Mouse (Mus musculus): ENCODE results near the gene Pepd.
A peak's percentile ranks its signal among the peaks of the same experiment; 100 is the strongest.

Pepd gene

GRCm38 (mm10) chr7:34987258-34987657 lies 75.1 kb downstream of the Pepd start:
- H3K4me1 ChIP-seq (replicated peaks; ENCODE audit: low read depth, low read length): peaks cover 15% of the 10 kb centered on the region
- peaks cover 25% of the 10 kb centered on the region for H3K36me3 ChIP-seq (ENCODE audit: insufficient read depth, low read length)
- no peak overlapping the region for H3K4me3 ChIP-seq (replicated peaks; ENCODE audit: low read length)
- no peaks in the 10 kb centered on the region for H3K27me3 ChIP-seq (ENCODE audit: insufficient read depth, low read length)
- peaks cover 21% of the 10 kb centered on the region for H3K9me3 ChIP-seq (ENCODE audit: low read length)
- TF ChIP-seq NANOG (IDR thresholded peaks at IDR 0.05; ENCODE audit: borderline replicate concordance, low read length): no peak
- TF ChIP-seq POU5F1 (IDR thresholded peaks at IDR 0.05; ENCODE audit: borderline replicate concordance, low read length): no peak
- TF ChIP-seq CTCF (conservative IDR thresholded peaks at IDR 0.05; ENCODE audit: low read length): no peak

- H3K9me3 ChIP-seq (ENCODE audit: low read length): peaks cover 21% of the 10 kb centered on the region
- H3K36me3 ChIP-seq (ENCODE audit: insufficient read depth, low read length): peaks cover 18% of the 10 kb centered on the region
- H3K27me3 ChIP-seq (ENCODE audit: insufficient read depth, low read length): no peaks in the 10 kb centered on the region
- peaks cover 15% of the 10 kb centered on the region for H3K4me1 ChIP-seq (replicated peaks; ENCODE audit: low read depth, low read length)
- no peak for TF ChIP-seq POU5F1 (IDR thresholded peaks at IDR 0.05; ENCODE audit: borderline replicate concordance, low read length)
- no peak for TF ChIP-seq CTCF (conservative IDR thresholded peaks at IDR 0.05; ENCODE audit: low read length)
- no peak for TF ChIP-seq NANOG (IDR thresholded peaks at IDR 0.05; ENCODE audit: borderline replicate concordance, low read length)
- no peak overlapping the region for H3K4me3 ChIP-seq (replicated peaks; ENCODE audit: low read length)
Observed at GRCm38 (mm10) chr7:34988488-34988887, 76.3 kb downstream of the Pepd start.

GRCm38 (mm10) chr7:34991731-34992246 lies 79.6 kb downstream of the Pepd start:
- Histone ChIP-seq H3K36me3 (ENCODE audit: insufficient read depth, low read length) (peaks cover 20% of the 10 kb centered on the region), H3K4me3 (replicated peaks; ENCODE audit: low read length) (no peak overlapping the region), H3K27me3 (ENCODE audit: insufficient read depth, low read length) (no peaks in the 10 kb centered on the region), H3K4me1 (replicated peaks; ENCODE audit: low read depth, low read length) (0 out of 2 replicates have a peak, but pooled peaks cover 5% of the 10 kb centered on the region), H3K9me3 (ENCODE audit: low read length) (peaks cover 21% of the 10 kb centered on the region)
- TF ChIP-seq CTCF (conservative IDR thresholded peaks at IDR 0.05; ENCODE audit: low read length): no peak
- no peak for TF ChIP-seq POU5F1 (IDR thresholded peaks at IDR 0.05; ENCODE audit: borderline replicate concordance, low read length)
- no peak for TF ChIP-seq NANOG (IDR thresholded peaks at IDR 0.05; ENCODE audit: borderline replicate concordance, low read length)

- Histone ChIP-seq H3K4me3 (replicated peaks; ENCODE audit: low read length) (no peak overlapping the region), H3K27me3 (ENCODE audit: insufficient read depth, low read length) (no peaks in the 10 kb centered on the region), H3K36me3 (ENCODE audit: insufficient read depth, low read length) (peaks cover 24% of the 10 kb centered on the region), H3K9me3 (ENCODE audit: low read length) (peaks cover 21% of the 10 kb centered on the region), H3K4me1 (replicated peaks; ENCODE audit: low read depth, low read length) (0 out of 2 replicates have a peak, but pooled peaks cover 5% of the 10 kb centered on the region)
- TF ChIP-seq NANOG (IDR thresholded peaks at IDR 0.05; ENCODE audit: borderline replicate concordance, low read length) (no peak), POU5F1 (IDR thresholded peaks at IDR 0.05; ENCODE audit: borderline replicate concordance, low read length) (no peak), CTCF (conservative IDR thresholded peaks at IDR 0.05; ENCODE audit: low read length) (no peak)
Observed at GRCm38 (mm10) chr7:34992766-34993165, 80.6 kb downstream of the Pepd start.

- H3K9me3 ChIP-seq (ENCODE audit: low read length): no peaks in the 10 kb centered on the region
- H3K4me3 ChIP-seq (replicated peaks; ENCODE audit: low read length): no peak overlapping the region
- TF ChIP-seq NANOG (IDR thresholded peaks at IDR 0.05; ENCODE audit: borderline replicate concordance, low read length) (no peak), CTCF (conservative IDR thresholded peaks at IDR 0.05; ENCODE audit: low read length) (no peak), POU5F1 (IDR thresholded peaks at IDR 0.05; ENCODE audit: borderline replicate concordance, low read length) (no peak)
- H3K27me3 ChIP-seq (ENCODE audit: insufficient read depth, low read length): no peaks in the 10 kb centered on the region
- H3K36me3 ChIP-seq (ENCODE audit: insufficient read depth, low read length): peaks cover 15% of the 10 kb centered on the region
- 0 out of 2 replicates have a peak, but pooled peaks cover 1% of the 10 kb centered on the region for H3K4me1 ChIP-seq (replicated peaks; ENCODE audit: low read depth, low read length)
Observed at GRCm38 (mm10) chr7:34995872-34996662, 83.9 kb downstream of the Pepd start.

- Histone ChIP-seq H3K4me1 (replicated peaks; ENCODE audit: low read depth, low read length) (0 out of 2 replicates have a peak, but pooled peaks cover 3% of the 10 kb centered on the region), H3K9me3 (ENCODE audit: low read length) (no peaks in the 10 kb centered on the region), H3K4me3 (replicated peaks; ENCODE audit: low read length) (no peak overlapping the region), H3K27me3 (ENCODE audit: insufficient read depth, low read length) (no peaks in the 10 kb centered on the region), H3K36me3 (ENCODE audit: insufficient read depth, low read length) (peaks cover 15% of the 10 kb centered on the region)
- TF ChIP-seq CTCF (conservative IDR thresholded peaks at IDR 0.05; ENCODE audit: low read length): peak; percentile 85
- no peak for TF ChIP-seq POU5F1 (IDR thresholded peaks at IDR 0.05; ENCODE audit: borderline replicate concordance, low read length)
- no peak for TF ChIP-seq NANOG (IDR thresholded peaks at IDR 0.05; ENCODE audit: borderline replicate concordance, low read length)
Observed at GRCm38 (mm10) chr7:35000839-35001238, 88.7 kb downstream of the Pepd start.

GRCm38 (mm10) chr7:35003171-35003737 lies 91.1 kb downstream of the Pepd start:
- peaks cover 5% of the 10 kb centered on the region; the same call in 1 of the 2 replicates for H3K36me3 ChIP-seq (ENCODE audit: insufficient read depth, low read length)
- no peak overlapping the region for H3K4me3 ChIP-seq (replicated peaks; ENCODE audit: low read length)
- H3K9me3 ChIP-seq (ENCODE audit: low read length): no peaks in the 10 kb centered on the region
- 0 out of 2 replicates have a peak, but pooled peaks cover 3% of the 10 kb centered on the region for H3K4me1 ChIP-seq (replicated peaks; ENCODE audit: low read depth, low read length)
- H3K27me3 ChIP-seq (ENCODE audit: insufficient read depth, low read length): no peaks in the 10 kb centered on the region
- TF ChIP-seq NANOG (IDR thresholded peaks at IDR 0.05; ENCODE audit: borderline replicate concordance, low read length): no peak
- TF ChIP-seq CTCF (conservative IDR thresholded peaks at IDR 0.05; ENCODE audit: low read length): no peak
- TF ChIP-seq POU5F1 (IDR thresholded peaks at IDR 0.05; ENCODE audit: borderline replicate concordance, low read length): no peak

GRCm38 (mm10) chr7:35006661-35007060 lies 94.5 kb downstream of the Pepd start:
- no peak overlapping the region for H3K4me3 ChIP-seq (replicated peaks; ENCODE audit: low read length)
- H3K4me1 ChIP-seq (replicated peaks; ENCODE audit: low read depth, low read length): no peaks in the 10 kb centered on the region
- H3K36me3 ChIP-seq (ENCODE audit: insufficient read depth, low read length): no peaks in the 10 kb centered on the region
- TF ChIP-seq CTCF (conservative IDR thresholded peaks at IDR 0.05; ENCODE audit: low read length) (no peak), POU5F1 (IDR thresholded peaks at IDR 0.05; ENCODE audit: borderline replicate concordance, low read length) (no peak), NANOG (IDR thresholded peaks at IDR 0.05; ENCODE audit: borderline replicate concordance, low read length) (no peak)
- H3K27me3 ChIP-seq (ENCODE audit: insufficient read depth, low read length): no peaks in the 10 kb centered on the region
- H3K9me3 ChIP-seq (ENCODE audit: low read length): no peaks in the 10 kb centered on the region
